Mouse (Mus musculus) kidney, adult 2 months (tissue): ENCODE measurements at regions not wholly inside any gene's neighbourhood (a gene's known extent, or its start where the extent isn't known, plus 50 kb on each side); places are given as distances from the start of the nearest gene placed in this dataset.

Experiments used
- CTCF ChIP-seq: fragments of 200-500 bp; conservative IDR thresholded peaks from 2 replicates; pipeline ENCODE4 v1.5.1; 2011; ENCODE audit warnings: low read depth, mild to moderate bottlenecking, control low read depth, low read length, moderate library complexity, mixed read lengths; ENCODE audit not compliant: insufficient read depth, insufficient read length
- POLR2A ChIP-seq: fragments of 200-500 bp; IDR thresholded peaks from one replicate; pipeline ENCODE4 v1.6.1; 2011; ENCODE audit warnings: low read depth, low read length, control low read depth

GRCm38 (mm10) chr1:159150351-159150750, 81.8 kb upstream of the Cop1 start:
- TF ChIP-seq CTCF (no peak), POLR2A (no peak)
